Mouse (Mus musculus): ENCODE results near the gene Smg6.

- TF ChIP-seq CTCF (IDR thresholded peaks at IDR 0.05; ENCODE audit: insufficient read depth, low read length), result no peak
- TF ChIP-seq POLR2A (IDR thresholded peaks at IDR 0.05; ENCODE audit: borderline replicate concordance, extremely low read depth, low read depth, low read length), result no peak
Measured at GRCm38 (mm10) chr11:75141038-75141437, 215.4 kb downstream of the Smg6 start.

Data from lung, adult 2 months (tissue).